Mouse (Mus musculus) CH12.LX (cell line): ENCODE results near the gene Thy1. TPM values are rescaled to one million over a fixed set of nuclear protein-coding genes. Genes with fewer than 3 reads are reported as not detected.
A peak's percentile ranks its signal among the peaks of the same experiment; 100 is the strongest.

Experiments used
- DNase-seq: peaks from one replicate; pipeline ENCODE4 v3.0.0-alpha.2; 2013; ENCODE audit errors: extremely low read depth
- H3K27ac ChIP-seq: 2 replicates; pipeline ENCODE4 v1.5.1; 2012; ENCODE audit warnings: low read depth, mild to moderate bottlenecking, control low read depth, moderate library complexity; ENCODE audit not compliant: insufficient read depth
- H3K27me3 ChIP-seq: replicated peaks from 2 replicates; pipeline ENCODE3; 2012; ENCODE audit warnings: inconsistent platforms
- H3K36me3 ChIP-seq, 2 experiments: replicated peaks in 1 of 2; 2 replicates each; pipeline versions ENCODE3 to v1.6.1; 2012; ENCODE audit warnings: inconsistent platforms in 1 of 2, low read length in 1 of 2, mild to moderate bottlenecking in 1 of 2, mixed read lengths in 1 of 2, moderate library complexity in 1 of 2; ENCODE audit not compliant: control insufficient read depth in 1 of 2, insufficient read depth in 1 of 2
- H3K4me1 ChIP-seq, 2 experiments: 2 replicates each; pipeline ENCODE4 v1.6.1; 2012; ENCODE audit warnings: inconsistent platforms in 1 of 2, moderate library complexity in 1 of 2; ENCODE audit not compliant: insufficient read depth in 2 of 2, control insufficient read depth in 1 of 2
- H3K4me2 ChIP-seq: 2 replicates; pipeline ENCODE4 v1.6.1; 2012; ENCODE audit warnings: low read depth, mild to moderate bottlenecking, control low read depth; ENCODE audit not compliant: poor library complexity, insufficient read depth, severe bottlenecking
- H3K4me3 ChIP-seq, 3 experiments: fragments of 150-350 bp in 1 of 3; sonication (generic) in 1 of 3; replicated peaks in 1 of 3; 2 replicates each; pipeline versions ENCODE3 to v1.5.1; 2011 to 2012; ENCODE audit warnings: low read depth in 2 of 3, low read length in 2 of 3, mild to moderate bottlenecking in 2 of 3, moderate library complexity in 2 of 3, control low read depth in 1 of 3, improper control_type of control experiment in 1 of 3, inconsistent platforms in 1 of 3, mixed read lengths in 1 of 3; ENCODE audit not compliant: poor library complexity in 1 of 3
- H3K79me2 ChIP-seq: replicated peaks from 2 replicates; pipeline ENCODE4 v1.6.1; 2012; ENCODE audit warnings: mild to moderate bottlenecking, moderate library complexity; ENCODE audit not compliant: control insufficient read depth, poor library complexity, insufficient read depth, severe bottlenecking; ENCODE audit errors: extremely low read depth
- H3K9ac ChIP-seq: 2 replicates; pipeline ENCODE4 v1.6.1; 2012; ENCODE audit warnings: low read depth, mild to moderate bottlenecking, control low read depth, moderate library complexity; ENCODE audit not compliant: insufficient read depth
- H3K9me3 ChIP-seq: replicated peaks from 2 replicates; pipeline ENCODE3; 2012; ENCODE audit warnings: low read length, inconsistent platforms, mixed read lengths
- BHLHE40 ChIP-seq: IDR thresholded peaks from 2 replicates; pipeline ENCODE4 v1.6.1; 2011; ENCODE audit warnings: mild to moderate bottlenecking, low read depth, low read length, improper control_type of control experiment
- E2F4 ChIP-seq: IDR thresholded peaks from 2 replicates; pipeline ENCODE4 v1.6.1; 2011; ENCODE audit warnings: low read depth, low read length, improper control_type of control experiment; ENCODE audit not compliant: insufficient replicate concordance
- ELF1 ChIP-seq: IDR thresholded peaks from 2 replicates; pipeline ENCODE4 v1.6.1; 2014; ENCODE audit warnings: low read depth, mild to moderate bottlenecking, inconsistent platforms, low read length, improper control_type of control experiment
- EP300 ChIP-seq: IDR thresholded peaks from 2 replicates; pipeline ENCODE4 v1.6.1; 2011; ENCODE audit warnings: low read length, improper control_type of control experiment
- IRF4 ChIP-seq: IDR thresholded peaks from 2 replicates; pipeline ENCODE4 v1.6.1; 2014; ENCODE audit warnings: low read depth, mild to moderate bottlenecking, inconsistent platforms, low read length, improper control_type of control experiment
- JUN ChIP-seq: IDR thresholded peaks from 2 replicates; pipeline ENCODE4 v1.6.1; 2011; ENCODE audit warnings: low read depth, mild to moderate bottlenecking, low read length, improper control_type of control experiment, moderate library complexity; ENCODE audit not compliant: insufficient read depth
- JUND ChIP-seq: conservative IDR thresholded peaks from 2 replicates; pipeline ENCODE4 v1.6.1; 2011; ENCODE audit warnings: low read depth, low read length, improper control_type of control experiment
- KAT2A ChIP-seq: IDR thresholded peaks from 2 replicates; pipeline ENCODE4 v1.6.1; 2012; ENCODE audit warnings: low read length, improper control_type of control experiment, inconsistent platforms; ENCODE audit not compliant: insufficient replicate concordance
- MAFK ChIP-seq: IDR thresholded peaks from 2 replicates; pipeline ENCODE4 v1.6.1; 2011; ENCODE audit warnings: low read length, improper control_type of control experiment; ENCODE audit not compliant: insufficient replicate concordance
- MAX ChIP-seq: IDR thresholded peaks from 2 replicates; pipeline ENCODE4 v1.6.1; 2011; ENCODE audit warnings: low read length, improper control_type of control experiment
- MAZ ChIP-seq: IDR thresholded peaks from 2 replicates; pipeline ENCODE4 v1.6.1; 2012; ENCODE audit warnings: low read depth, mild to moderate bottlenecking, inconsistent platforms, low read length, improper control_type of control experiment, moderate library complexity
- MXI1 ChIP-seq: IDR thresholded peaks from 2 replicates; pipeline ENCODE4 v1.6.1; 2011; ENCODE audit warnings: mild to moderate bottlenecking, low read depth, low read length, improper control_type of control experiment
- NRF1 ChIP-seq: IDR thresholded peaks from 2 replicates; pipeline ENCODE4 v1.6.1; 2014; ENCODE audit warnings: low read depth, mild to moderate bottlenecking, inconsistent platforms, low read length, improper control_type of control experiment, moderate library complexity
- PAX5 ChIP-seq: IDR thresholded peaks from 2 replicates; pipeline ENCODE4 v1.6.1; 2012; ENCODE audit warnings: low read length, inconsistent platforms, mixed read lengths
- POLR2A ChIP-seq: IDR thresholded peaks from 2 replicates; pipeline ENCODE4 v1.6.1; 2011; ENCODE audit warnings: low read depth, mild to moderate bottlenecking, improper control_type of control experiment, low read length
- POLR2AphosphoS2 ChIP-seq: IDR thresholded peaks from 2 replicates; pipeline ENCODE4 v1.6.1; 2011; ENCODE audit warnings: low read depth, low read length, improper control_type of control experiment
- SMC3 ChIP-seq: IDR thresholded peaks from 2 replicates; pipeline ENCODE4 v1.6.1; 2011; ENCODE audit warnings: low read depth, low read length, improper control_type of control experiment
- TBP ChIP-seq: conservative IDR thresholded peaks from 2 replicates; pipeline ENCODE4 v1.6.1; 2011; ENCODE audit warnings: low read depth, low read length, improper control_type of control experiment
- USF1 ChIP-seq: IDR thresholded peaks from 2 replicates; pipeline ENCODE4 v1.6.1; 2014; ENCODE audit warnings: low read depth, mild to moderate bottlenecking, inconsistent platforms, low read length, improper control_type of control experiment
- ZKSCAN1 ChIP-seq: IDR thresholded peaks from 2 replicates; pipeline ENCODE4 v1.6.1; 2012; ENCODE audit warnings: low read depth, inconsistent platforms, low read length, improper control_type of control experiment, borderline replicate concordance
- ZMIZ1 ChIP-seq: IDR thresholded peaks from 2 replicates; pipeline ENCODE4 v1.6.1; 2012; ENCODE audit warnings: low read depth, mild to moderate bottlenecking, inconsistent platforms, low read length, improper control_type of control experiment
- dilution Hi-C: fragments of 300-500 bp; cut with MboI; formaldehyde crosslinking; loops from 2 replicates; pipeline ENCODE4 v1.14.3; 2020; ENCODE audit warnings: low sequenced_read_pairs; ENCODE audit not compliant: extremely low pct_unique_long_range_greater_than_20kb, extremely low pct_ligation_motif_present
- in situ Hi-C: fragments of 300-500 bp; cut with MboI; formaldehyde crosslinking; loops from 3 replicates; pipeline ENCODE4 v1.14.3; 2019; ENCODE audit warnings: low sequenced_read_pairs, low pct_ligation_motif_present, low pct_unique_long_range_greater_than_20kb, mixed read lengths
- polyA plus RNA-seq: library from polyadenylated mRNA; unstranded; fragments of >175 nt; gene quantifications from 2 replicates; pipeline ENCODE4 v1.2.1, GENCODE M21; 2012; ENCODE audit warnings: low read depth; ENCODE audit not compliant: insufficient read length
- total RNA-seq, 2 experiments: library from RNA; depleted of rRNA; stranded (reverse); fragments of 300-350 nt in 1 of 2; fragments of >200 nt in 1 of 2; gene quantifications; 2 replicates each; pipeline ENCODE4 v1.2.3; 2012 to 2014

Gene Thy1
- total and polyA plus RNA-seq, 3 experiments: not detected

- no peak for DNase-seq
- H3K36me3 ChIP-seq: no peaks in the 10 kb centered on the region
- peaks cover 18 to 19% of the 10 kb centered on the region in 2 experiments for H3K4me1 ChIP-seq
- peaks cover 83% of the 10 kb centered on the region for H3K27me3 ChIP-seq
- no peaks in the 10 kb centered on the region for H3K9me3 ChIP-seq
- peak overlapping the region; percentile 46 for H3K4me2 ChIP-seq
- no peak overlapping the region for H3K4me3 ChIP-seq
- TF ChIP-seq POLR2AphosphoS2 (no peak), E2F4 (no peak), TBP (no peak), EP300 (no peak), MAX (no peak), SMC3 (no peak), MAFK (no peak), PAX5 (no peak), USF1 (no peak), MAZ (no peak), JUND (no peak), POLR2A (no peak), BHLHE40 (no peak)
- no peak overlapping the region for H3K9ac ChIP-seq
- dilution Hi-C loops: no loop called here
- no peak overlapping the region for H3K27ac ChIP-seq
- no peaks in the 10 kb centered on the region for H3K79me2 ChIP-seq
- in situ Hi-C loops: no loop called here
Measured at GRCm38 (mm10) chr9:44070844-44071231, 27.7 kb downstream of the Thy1 start.

- Histone ChIP-seq H3K4me1 (peaks cover 17 to 18% of the 10 kb centered on the region in 2 experiments), H3K36me3 (no peaks in the 10 kb centered on the region)
- no peak for DNase-seq
- TF ChIP-seq KAT2A (no peak), E2F4 (no peak), ZKSCAN1 (no peak)
- TF ChIP-seq, all 38 proteins: peak for 0
- Histone ChIP-seq H3K9me3 (no peaks in the 10 kb centered on the region), H3K27ac (no peak overlapping the region), H3K9ac (no peak overlapping the region), H3K27me3 (peaks cover 86% of the 10 kb centered on the region), H3K4me2 (0 out of 2 replicates have a peak overlapping the region, but pooled peaks have one; percentile 39), H3K79me2 (no peaks in the 10 kb centered on the region), H3K4me3 (no peak overlapping the region)
- dilution Hi-C loops (no loop called here), in situ Hi-C loops (no loop called here)
Measured at GRCm38 (mm10) chr9:44071914-44072598, 28.9 kb downstream of the Thy1 start.

- Histone ChIP-seq H3K36me3 (no peaks in the 10 kb centered on the region), H3K4me1 (peaks cover 15 to 18% of the 10 kb centered on the region in 2 experiments), H3K9me3 (no peaks in the 10 kb centered on the region), H3K9ac (no peak overlapping the region), H3K79me2 (no peaks in the 10 kb centered on the region), H3K4me3 (no peak overlapping the region), H3K27me3 (peaks cover 84% of the 10 kb centered on the region), H3K4me2 (no peak overlapping the region), H3K27ac (no peak overlapping the region)
- DNase-seq: no peak
- in situ Hi-C loops: no loop called here
- TF ChIP-seq ELF1 (no peak), PAX5 (no peak), IRF4 (no peak), ZMIZ1 (no peak), MAZ (no peak), MXI1 (no peak), POLR2A (no peak), TBP (no peak), USF1 (no peak), MAX (no peak), POLR2AphosphoS2 (no peak), JUN (no peak), NRF1 (no peak), SMC3 (no peak), ZKSCAN1 (no peak)
- dilution Hi-C loops: no loop called here
Measured at GRCm38 (mm10) chr9:44072599-44072915, 29.4 kb downstream of the Thy1 start.
